Mouse (Mus musculus): ENCODE results near the gene Olfr603. TPM values are rescaled to one million over a fixed set of nuclear protein-coding genes. Genes with fewer than 3 reads are reported as not detected.
"Not testable (repeated sequence)": the region's sequence is repeated elsewhere in the genome, so short reads cannot be mapped to it uniquely, and the experiment has no call there.

Olfr603 gene
- total RNA-seq (2014; fragmentation: Nextera tagmentation): not detected in 2 replicates
- not detected in 2 replicates for total RNA-seq (2017)

- no peak for ATAC-seq (replicated peaks; ENCODE audit: poor library complexity, severe bottlenecking)
Measured at GRCm38 (mm10) chr7:103386077-103386476, at the start of gene Olfr603. Gene Olfr603 (minus strand): TSS chr7:103386177.

- not testable (repeated sequence) for ATAC-seq (replicated peaks; ENCODE audit: poor library complexity, severe bottlenecking)
Measured at GRCm38 (mm10) chr7:103414772-103415171, 28.8 kb upstream of the Olfr603 start, which contains the start of gene Usp17lc. Gene Usp17lc (plus strand): TSS chr7:103415072.

- ATAC-seq (replicated peaks; ENCODE audit: poor library complexity, severe bottlenecking): not testable (repeated sequence)
Measured at GRCm38 (mm10) chr7:103406521-103407055, 20.6 kb upstream of the Olfr603 start.

- no peak for ATAC-seq (replicated peaks; ENCODE audit: poor library complexity, severe bottlenecking)
Measured at GRCm38 (mm10) chr7:103398981-103399380, 13.0 kb upstream of the Olfr603 start.

- ATAC-seq (replicated peaks; ENCODE audit: poor library complexity, severe bottlenecking): no peak
Measured at GRCm38 (mm10) chr7:103397758-103398157, 11.8 kb upstream of the Olfr603 start.

GRCm38 (mm10) chr7:103362555-103362954 lies 23.4 kb downstream of the Olfr603 start, which contains the start of gene Olfr601:
Gene Olfr601 (minus strand): TSS chr7:103362655.
- no peak for ATAC-seq (replicated peaks; ENCODE audit: poor library complexity, severe bottlenecking)

- no peak for ATAC-seq (replicated peaks; ENCODE audit: poor library complexity, severe bottlenecking)
Measured at GRCm38 (mm10) chr7:103349569-103349968, 36.4 kb downstream of the Olfr603 start, which contains the start of gene Olfr600. Gene Olfr600 (minus strand): TSS chr7:103349669.

- no peak for ATAC-seq (replicated peaks; ENCODE audit: poor library complexity, severe bottlenecking)
Measured at GRCm38 (mm10) chr7:103335617-103336016, 50.4 kb downstream of the Olfr603 start, which contains the start of gene Olfr599. Gene Olfr599 (plus strand): TSS chr7:103335917.

Other genes starting within 250 kb of the Olfr603 start
- not detected in 2 replicates for gene Olfr588-ps1, start 245.3 kb downstream of the Olfr603 start, total RNA-seq (2014; fragmentation: Nextera tagmentation)
- not detected in 2 replicates for gene Olfr588-ps1, start 245.3 kb downstream of the Olfr603 start, total RNA-seq (2017)
- not detected in 2 replicates for gene Olfr589, start 229.8 kb downstream of the Olfr603 start, total RNA-seq (2014; fragmentation: Nextera tagmentation)
- not detected in 2 replicates for gene Olfr589, start 229.8 kb downstream of the Olfr603 start, total RNA-seq (2017)
- gene Olfr591, start 207.8 kb downstream of the Olfr603 start, total RNA-seq (2014; fragmentation: Nextera tagmentation): not detected in 2 replicates
- not detected in 2 replicates for gene Olfr591, start 207.8 kb downstream of the Olfr603 start, total RNA-seq (2017)
- not detected in 2 replicates for gene Olfr592, start 201.4 kb downstream of the Olfr603 start, total RNA-seq (2014; fragmentation: Nextera tagmentation)
- gene Olfr592, start 201.4 kb downstream of the Olfr603 start, total RNA-seq (2017): not detected in 2 replicates
- not detected in 2 replicates for gene Olfr593, start 174.3 kb downstream of the Olfr603 start, total RNA-seq (2014; fragmentation: Nextera tagmentation)
- gene Olfr593, start 174.3 kb downstream of the Olfr603 start, total RNA-seq (2017): not detected in 2 replicates
- not detected in 2 replicates for gene Olfr594, start 169.2 kb downstream of the Olfr603 start, total RNA-seq (2014; fragmentation: Nextera tagmentation)
- not detected in 2 replicates for gene Olfr594, start 169.2 kb downstream of the Olfr603 start, total RNA-seq (2017)
- gene Usp17ld, start 133.7 kb downstream of the Olfr603 start, total RNA-seq (2014; fragmentation: Nextera tagmentation): not detected in 2 replicates
- not detected in 2 replicates for gene Usp17ld, start 133.7 kb downstream of the Olfr603 start, total RNA-seq (2017)
- gene Olfr596, start 80.5 kb downstream of the Olfr603 start, total RNA-seq (2014; fragmentation: Nextera tagmentation): not detected in 2 replicates
- not detected in 2 replicates for gene Olfr596, start 80.5 kb downstream of the Olfr603 start, total RNA-seq (2017)
- not detected in 2 replicates for gene Olfr597, start 69.9 kb downstream of the Olfr603 start, total RNA-seq (2014; fragmentation: Nextera tagmentation)
- not detected in 2 replicates for gene Olfr597, start 69.9 kb downstream of the Olfr603 start, total RNA-seq (2017)
- gene Olfr598, start 62.6 kb downstream of the Olfr603 start, total RNA-seq (2014; fragmentation: Nextera tagmentation): not detected in 2 replicates
- gene Olfr598, start 62.6 kb downstream of the Olfr603 start, total RNA-seq (2017): not detected in 2 replicates
- gene Olfr599, start 50.3 kb downstream of the Olfr603 start, total RNA-seq (2014; fragmentation: Nextera tagmentation): not detected in 2 replicates
- gene Olfr599, start 50.3 kb downstream of the Olfr603 start, total RNA-seq (2017): not detected in 2 replicates
- not detected in 2 replicates for gene Olfr600, start 36.5 kb downstream of the Olfr603 start, total RNA-seq (2014; fragmentation: Nextera tagmentation)
- not detected in 2 replicates for gene Olfr600, start 36.5 kb downstream of the Olfr603 start, total RNA-seq (2017)
- gene Olfr601, start 23.5 kb downstream of the Olfr603 start, total RNA-seq (2014; fragmentation: Nextera tagmentation): not detected in 2 replicates
- gene Olfr601, start 23.5 kb downstream of the Olfr603 start, total RNA-seq (2017): not detected in 2 replicates
- not detected in 2 replicates for gene Usp17lc, start 28.9 kb upstream of the Olfr603 start, total RNA-seq (2014; fragmentation: Nextera tagmentation)
- gene Usp17lc, start 28.9 kb upstream of the Olfr603 start, total RNA-seq (2017): not detected in 2 replicates
- gene Olfr605, start 59.3 kb upstream of the Olfr603 start, total RNA-seq (2014; fragmentation: Nextera tagmentation): not detected in 2 replicates
- gene Olfr605, start 59.3 kb upstream of the Olfr603 start, total RNA-seq (2017): not detected in 2 replicates
- gene Olfr606, start 62.9 kb upstream of the Olfr603 start, total RNA-seq (2014; fragmentation: Nextera tagmentation): not detected in 2 replicates
- not detected in 2 replicates for gene Olfr606, start 62.9 kb upstream of the Olfr603 start, total RNA-seq (2017)
- not detected in 2 replicates for gene Olfr607, start 78.0 kb upstream of the Olfr603 start, total RNA-seq (2014; fragmentation: Nextera tagmentation)
- not detected in 2 replicates for gene Olfr607, start 78.0 kb upstream of the Olfr603 start, total RNA-seq (2017)
- not detected in 2 replicates for gene Olfr608, start 83.7 kb upstream of the Olfr603 start, total RNA-seq (2014; fragmentation: Nextera tagmentation)
- gene Olfr608, start 83.7 kb upstream of the Olfr603 start, total RNA-seq (2017): not detected in 2 replicates
- not detected in 2 replicates for gene Olfr609, start 111.9 kb upstream of the Olfr603 start, total RNA-seq (2014; fragmentation: Nextera tagmentation)
- not detected in 2 replicates for gene Olfr609, start 111.9 kb upstream of the Olfr603 start, total RNA-seq (2017)
- gene Olfr610, start 125.9 kb upstream of the Olfr603 start, total RNA-seq (2014; fragmentation: Nextera tagmentation): not detected in 2 replicates
- not detected in 2 replicates for gene Olfr610, start 125.9 kb upstream of the Olfr603 start, total RNA-seq (2017)
- gene Olfr611, start 134.7 kb upstream of the Olfr603 start, total RNA-seq (2014; fragmentation: Nextera tagmentation): not detected in 2 replicates
- not detected in 2 replicates for gene Olfr611, start 134.7 kb upstream of the Olfr603 start, total RNA-seq (2017)
- gene Olfr612, start 156.5 kb upstream of the Olfr603 start, total RNA-seq (2014; fragmentation: Nextera tagmentation): not detected in 2 replicates
- gene Olfr612, start 156.5 kb upstream of the Olfr603 start, total RNA-seq (2017): not detected in 2 replicates
- not detected in 2 replicates for gene Olfr613, start 161.9 kb upstream of the Olfr603 start, total RNA-seq (2014; fragmentation: Nextera tagmentation)
- gene Olfr613, start 161.9 kb upstream of the Olfr603 start, total RNA-seq (2017): not detected in 2 replicates
- gene Olfr615, start 169.9 kb upstream of the Olfr603 start, total RNA-seq (2014; fragmentation: Nextera tagmentation): not detected in 2 replicates
- not detected in 2 replicates for gene Olfr615, start 169.9 kb upstream of the Olfr603 start, total RNA-seq (2017)
- gene Olfr616, start 183.0 kb upstream of the Olfr603 start, total RNA-seq (2014; fragmentation: Nextera tagmentation): not detected in 2 replicates
- gene Olfr616, start 183.0 kb upstream of the Olfr603 start, total RNA-seq (2017): not detected in 2 replicates
- not detected in 2 replicates for gene Olfr617, start 186.9 kb upstream of the Olfr603 start, total RNA-seq (2014; fragmentation: Nextera tagmentation)
- gene Olfr617, start 186.9 kb upstream of the Olfr603 start, total RNA-seq (2017): not detected in 2 replicates
- gene Olfr618, start 203.9 kb upstream of the Olfr603 start, total RNA-seq (2014; fragmentation: Nextera tagmentation): not detected in 2 replicates
- not detected in 2 replicates for gene Olfr618, start 203.9 kb upstream of the Olfr603 start, total RNA-seq (2017)
- gene Olfr619, start 214.4 kb upstream of the Olfr603 start, total RNA-seq (2014; fragmentation: Nextera tagmentation): not detected in 2 replicates
- gene Olfr619, start 214.4 kb upstream of the Olfr603 start, total RNA-seq (2017): not detected in 2 replicates
- gene Olfr620, start 226.4 kb upstream of the Olfr603 start, total RNA-seq (2014; fragmentation: Nextera tagmentation): not detected in 2 replicates
- gene Olfr620, start 226.4 kb upstream of the Olfr603 start, total RNA-seq (2017): not detected in 2 replicates

Data from granulocyte monocyte progenitor cell, adult 5-6 weeks (primary cell).